In genomic region chr2:161882580-161882979, GRCm38 (mm10) we compare ENCODE assay signal across 28 mouse cellular contexts.
DNase-seq lines count a peak whose midpoint lies in the region; ATAC-seq and TF ChIP-seq lines count a peak whose summit lies in the region.
"Had no signal": no experiment of that assay in that cellular context is flagged by ENCODE, and none has a peak within 500 bp of the region (broad histone marks: within the 10 kb centered on the region; RNA-seq: fewer than 3 reads in every experiment).

No protein-coding gene starts in this region.

- no peak for ATAC-seq in embryonic facial prominence, embryonic 14.5 days (ENCODE audit: low read depth)
- ATAC-seq in forebrain, postnatal 0 days = no peak
- ATAC-seq in forebrain, embryonic 15.5 days (replicated peaks) = no peak
- ATAC-seq in midbrain, postnatal 0 days (ENCODE audit: low FRiP score) = no peak
- no peak for ATAC-seq in midbrain, embryonic 15.5 days (replicated peaks)
- ATAC-seq: forebrain, embryonic 13.5 days; hindbrain, embryonic 16.5 days; inflammation-experienced regulatory T-cells, adult 6 months; intestine, embryonic 16.5 days; Patski had no signal

- H3K4me2 ChIP-seq in embryonic facial prominence, embryonic 14.5 days (ENCODE audit: low read depth, low read length) = no peak overlapping the region
- H3K4me2 ChIP-seq in forebrain, postnatal 0 days (ENCODE audit: low read depth) = no peak overlapping the region
- H3K4me2 ChIP-seq in forebrain, embryonic 15.5 days (replicated peaks) = no peak overlapping the region
- no peak overlapping the region for H3K4me2 ChIP-seq in midbrain, postnatal 0 days (ENCODE audit: low read depth, low read length, poor library complexity, severe bottlenecking)
- H3K4me2 ChIP-seq in midbrain, embryonic 15.5 days = no peak overlapping the region
- H3K4me2 ChIP-seq: embryonic facial prominence, embryonic 15.5 days; forebrain, embryonic 13.5 days; heart, embryonic 11.5 days; hindbrain, embryonic 12.5 days had no signal

- no peaks in the 10 kb centered on the region for H3K4me1 ChIP-seq in embryonic facial prominence, embryonic 14.5 days (ENCODE audit: control insufficient read depth, insufficient read depth, low read length)
- H3K4me1 ChIP-seq in embryonic facial prominence, embryonic 10.5 days = no peaks in the 10 kb centered on the region
- H3K4me1 ChIP-seq in forebrain, postnatal 0 days (ENCODE audit: insufficient read depth) = no peaks in the 10 kb centered on the region
- H3K4me1 ChIP-seq in forebrain, embryonic 15.5 days = no peaks in the 10 kb centered on the region
- no peaks in the 10 kb centered on the region for H3K4me1 ChIP-seq in midbrain, postnatal 0 days (ENCODE audit: insufficient read depth, low read length)
- H3K4me1 ChIP-seq in midbrain, embryonic 15.5 days = no peaks in the 10 kb centered on the region
- H3K4me1 ChIP-seq: embryonic facial prominence, embryonic 15.5 days; forebrain, embryonic 13.5 days; hindbrain, embryonic 12.5 days had no signal

- no peaks in the 10 kb centered on the region for H3K9me3 ChIP-seq in embryonic facial prominence, embryonic 14.5 days (ENCODE audit: control insufficient read depth, low read length)
- no peaks in the 10 kb centered on the region for H3K9me3 ChIP-seq in embryonic facial prominence, embryonic 10.5 days
- no peaks in the 10 kb centered on the region for H3K9me3 ChIP-seq in forebrain, postnatal 0 days (ENCODE audit: low read length)
- H3K9me3 ChIP-seq in forebrain, embryonic 15.5 days = no peaks in the 10 kb centered on the region
- no peaks in the 10 kb centered on the region for H3K9me3 ChIP-seq in midbrain, postnatal 0 days (ENCODE audit: low read length)
- no peaks in the 10 kb centered on the region for H3K9me3 ChIP-seq in midbrain, embryonic 15.5 days
- H3K9me3 ChIP-seq: embryonic facial prominence, embryonic 15.5 days; forebrain, embryonic 13.5 days; hindbrain, embryonic 12.5 days had no signal

- no peak overlapping the region for H3K9ac ChIP-seq in embryonic facial prominence, embryonic 14.5 days (ENCODE audit: low read depth, low read length)
- no peak overlapping the region for H3K9ac ChIP-seq in forebrain, postnatal 0 days
- no peak overlapping the region for H3K9ac ChIP-seq in forebrain, embryonic 15.5 days (replicated peaks)
- H3K9ac ChIP-seq in midbrain, postnatal 0 days (replicated peaks; ENCODE audit: low read length, poor library complexity, severe bottlenecking) = no peak overlapping the region
- H3K9ac ChIP-seq in midbrain, embryonic 15.5 days = no peak overlapping the region
- H3K9ac ChIP-seq: embryonic facial prominence, embryonic 15.5 days; forebrain, embryonic 13.5 days; hindbrain, embryonic 12.5 days had no signal

- 59% methylated on average over 4 of the region's 4 CpGs for WGBS in embryonic facial prominence, embryonic 14.5 days
- 76% methylated on average over 4 of the region's 4 CpGs for WGBS in embryonic facial prominence, embryonic 10.5 days
- 35% methylated on average over 4 of the region's 4 CpGs for WGBS in forebrain, postnatal 0 days
- 30% methylated on average over 4 of the region's 4 CpGs for WGBS in forebrain, embryonic 15.5 days
- WGBS in midbrain, postnatal 0 days = 64% methylated on average over 4 of the region's 4 CpGs
- WGBS in midbrain, embryonic 15.5 days = 70% methylated on average over 4 of the region's 4 CpGs

- no peak for TF ChIP-seq CTCF in forebrain, postnatal 0 days (IDR thresholded peaks at IDR 0.05; ENCODE audit: low read depth)
- no peak for TF ChIP-seq CTCF in midbrain, postnatal 0 days (IDR thresholded peaks at IDR 0.05)

- no peak overlapping the region for H3K4me3 ChIP-seq in embryonic facial prominence, embryonic 14.5 days (ENCODE audit: low read depth, low read length)
- H3K4me3 ChIP-seq in embryonic facial prominence, embryonic 10.5 days = no peak overlapping the region
- H3K4me3 ChIP-seq in forebrain, postnatal 0 days (ENCODE audit: low read depth, low read length) = no peak overlapping the region
- H3K4me3 ChIP-seq in forebrain, embryonic 15.5 days = no peak overlapping the region
- H3K4me3 ChIP-seq in midbrain, postnatal 0 days (ENCODE audit: low read depth, low read length) = no peak overlapping the region
- no peak overlapping the region for H3K4me3 ChIP-seq in midbrain, embryonic 15.5 days
- H3K4me3 ChIP-seq: embryonic facial prominence, embryonic 15.5 days; forebrain, embryonic 13.5 days; gastrocnemius, adult 2 months; hindbrain, embryonic 12.5 days had no signal

- H3K27ac ChIP-seq in embryonic facial prominence, embryonic 14.5 days (replicated peaks; ENCODE audit: low read depth, low read length) = no peak overlapping the region
- H3K27ac ChIP-seq in embryonic facial prominence, embryonic 10.5 days (replicated peaks) = no peak overlapping the region
- H3K27ac ChIP-seq in forebrain, postnatal 0 days (ENCODE audit: low read depth, low read length) = no peak overlapping the region
- no peak overlapping the region for H3K27ac ChIP-seq in forebrain, embryonic 15.5 days (replicated peaks)
- H3K27ac ChIP-seq in midbrain, postnatal 0 days (ENCODE audit: low read depth, low read length) = no peak overlapping the region
- no peak overlapping the region for H3K27ac ChIP-seq in midbrain, embryonic 15.5 days
- H3K27ac ChIP-seq: embryonic facial prominence, embryonic 15.5 days; forebrain, embryonic 13.5 days; gastrocnemius, adult 2 months; hindbrain, embryonic 12.5 days had no signal

- DNase-seq in embryonic facial prominence, embryonic 14.5 days (ENCODE audit: low spot score) = peak; percentile 40
- DNase-seq in embryonic facial prominence, embryonic 10.5 days (ENCODE audit: low spot score) = no peak
- peak; percentile 45 for DNase-seq in forebrain, postnatal 0 days
- DNase-seq in midbrain, postnatal 0 days (ENCODE audit: low spot score) = peak; percentile 21
- peak; percentile 14 for DNase-seq in brain, embryonic 18.5 days (ENCODE audit: low read depth, low spot score)
- DNase-seq: adrenal gland, adult 2 months; adrenal gland, postnatal 14 days; B cell, adult 2 months; cerebellum, adult 18-20 months; cerebellum, adult 9-11 months; cerebellum, postnatal 36 days; embryo, embryonic 11 days; gastrocnemius, adult 2 months; gastrocnemius, postnatal 14 days; heart, adult 11 months; kidney, adult 18-20 months had no signal

- no peaks in the 10 kb centered on the region for H3K36me3 ChIP-seq in embryonic facial prominence, embryonic 14.5 days (ENCODE audit: control insufficient read depth, insufficient read depth, low read length)
- no peaks in the 10 kb centered on the region for H3K36me3 ChIP-seq in embryonic facial prominence, embryonic 10.5 days (replicated peaks)
- H3K36me3 ChIP-seq in forebrain, postnatal 0 days (ENCODE audit: insufficient read depth) = no peaks in the 10 kb centered on the region
- H3K36me3 ChIP-seq in forebrain, embryonic 15.5 days = no peaks in the 10 kb centered on the region
- no peaks in the 10 kb centered on the region for H3K36me3 ChIP-seq in midbrain, postnatal 0 days (ENCODE audit: insufficient read depth, low read length)
- H3K36me3 ChIP-seq in midbrain, embryonic 15.5 days (replicated peaks) = no peaks in the 10 kb centered on the region
- H3K36me3 ChIP-seq: embryonic facial prominence, embryonic 15.5 days; G1E; hindbrain, embryonic 12.5 days had no signal

- no peaks in the 10 kb centered on the region for H3K27me3 ChIP-seq in embryonic facial prominence, embryonic 14.5 days (replicated peaks; ENCODE audit: control insufficient read depth, insufficient read depth, low read length)
- no peaks in the 10 kb centered on the region for H3K27me3 ChIP-seq in embryonic facial prominence, embryonic 10.5 days (replicated peaks; ENCODE audit: low read depth, poor library complexity, severe bottlenecking)
- no peaks in the 10 kb centered on the region for H3K27me3 ChIP-seq in forebrain, postnatal 0 days (ENCODE audit: insufficient read depth, low read length)
- no peaks in the 10 kb centered on the region for H3K27me3 ChIP-seq in forebrain, embryonic 15.5 days
- H3K27me3 ChIP-seq in midbrain, postnatal 0 days (ENCODE audit: insufficient read depth, low read length) = no peaks in the 10 kb centered on the region
- no peaks in the 10 kb centered on the region for H3K27me3 ChIP-seq in midbrain, embryonic 15.5 days (replicated peaks)
- H3K27me3 ChIP-seq: CH12.LX; embryonic facial prominence, embryonic 15.5 days; forebrain, embryonic 13.5 days; hindbrain, embryonic 12.5 days; Patski had no signal
